Mouse (Mus musculus): Measurements from ENCODE around the gene Cct3. TPM values are rescaled to one million over a fixed set of nuclear protein-coding genes. Genes with fewer than 3 reads are reported as not detected.
A peak's percentile ranks its signal among the peaks of the same experiment; 100 is the strongest.
"Not testable (repeated sequence)": the region's sequence is repeated elsewhere in the genome, so short reads cannot be mapped to it uniquely, and the experiment has no call there.

Gene Cct3
- polyA plus RNA-seq, 1 experiment from 2014 or later, result 496 TPM

GRCm38 (mm10) chr3:88274002-88274401 is 22.9 kb upstream of the Cct3 start:
- H3K4me2 ChIP-seq, result no peak overlapping the region
- H3K27ac ChIP-seq (replicated peaks), result no peak overlapping the region
- no peaks in the 10 kb centered on the region for H3K9me3 ChIP-seq
- no peaks in the 10 kb centered on the region for H3K36me3 ChIP-seq
- no peak overlapping the region for H3K4me3 ChIP-seq
- no peaks in the 10 kb centered on the region for H3K27me3 ChIP-seq
- H3K9ac ChIP-seq, result no peak overlapping the region
- no peaks in the 10 kb centered on the region for H3K4me1 ChIP-seq (replicated peaks)
- ATAC-seq (ENCODE audit: low read depth), result no peak
- WGBS, result 96% methylated on average over 4 of the region's 4 CpGs

DNA sequence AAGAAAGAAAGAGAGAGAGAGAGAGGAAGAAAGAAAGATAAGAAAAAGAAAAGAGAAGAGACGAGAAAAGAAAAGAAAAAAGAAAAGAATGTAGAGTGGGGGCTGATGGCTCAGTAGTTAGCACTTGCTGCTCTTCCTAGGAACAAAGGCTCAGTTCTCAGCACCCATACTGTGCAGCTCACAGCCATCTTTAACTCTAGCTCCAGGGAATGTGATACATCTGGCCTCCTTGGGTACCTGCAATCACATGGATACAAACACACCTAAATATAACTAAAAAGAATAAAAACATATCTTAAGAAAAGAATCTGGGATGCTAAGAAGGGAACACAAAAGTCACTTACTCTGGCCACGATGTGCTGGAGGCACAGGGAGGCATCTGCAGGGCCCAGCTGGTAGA is 20.8 kb upstream of the Cct3 start:
- 76% methylated on average over 2 of the region's 2 CpGs for WGBS
- H3K27ac ChIP-seq (replicated peaks), result no peak overlapping the region
- H3K4me3 ChIP-seq, result no peak overlapping the region
- H3K27me3 ChIP-seq, result no peaks in the 10 kb centered on the region
- no peak for ATAC-seq (ENCODE audit: low read depth)
- no peaks in the 10 kb centered on the region for H3K4me1 ChIP-seq (replicated peaks)
- no peak overlapping the region for H3K9ac ChIP-seq
- H3K36me3 ChIP-seq, result no peaks in the 10 kb centered on the region
- H3K9me3 ChIP-seq, result no peaks in the 10 kb centered on the region
- no peak overlapping the region for H3K4me2 ChIP-seq

- Histone ChIP-seq H3K4me3 (no peak overlapping the region), H3K27me3 (no peaks in the 10 kb centered on the region), H3K4me2 (no peak overlapping the region), H3K9me3 (no peaks in the 10 kb centered on the region), H3K4me1 (replicated peaks) (no peaks in the 10 kb centered on the region), H3K9ac (no peak overlapping the region), H3K27ac (replicated peaks) (no peak overlapping the region), H3K36me3 (no peaks in the 10 kb centered on the region)
- ATAC-seq (ENCODE audit: low read depth), result no peak
- 42% methylated on average over 7 of the region's 7 CpGs for WGBS
These were observed 20.3 kb upstream of the Cct3 start for GRCm38 (mm10) chr3:88276529-88277143.

- H3K36me3 ChIP-seq, result no peaks in the 10 kb centered on the region
- no peak for ATAC-seq (ENCODE audit: low read depth)
- no peak overlapping the region for H3K9ac ChIP-seq
- no peaks in the 10 kb centered on the region for H3K27me3 ChIP-seq
- no peak overlapping the region for H3K27ac ChIP-seq (replicated peaks)
- H3K4me1 ChIP-seq (replicated peaks), result no peaks in the 10 kb centered on the region
- no peak overlapping the region for H3K4me3 ChIP-seq
- 89% methylated on average over 2 of the region's 2 CpGs for WGBS
- H3K4me2 ChIP-seq, result no peak overlapping the region
- H3K9me3 ChIP-seq, result no peaks in the 10 kb centered on the region
These were observed 16.9 kb upstream of the Cct3 start for GRCm38 (mm10) chr3:88280035-88280434.

DNA sequence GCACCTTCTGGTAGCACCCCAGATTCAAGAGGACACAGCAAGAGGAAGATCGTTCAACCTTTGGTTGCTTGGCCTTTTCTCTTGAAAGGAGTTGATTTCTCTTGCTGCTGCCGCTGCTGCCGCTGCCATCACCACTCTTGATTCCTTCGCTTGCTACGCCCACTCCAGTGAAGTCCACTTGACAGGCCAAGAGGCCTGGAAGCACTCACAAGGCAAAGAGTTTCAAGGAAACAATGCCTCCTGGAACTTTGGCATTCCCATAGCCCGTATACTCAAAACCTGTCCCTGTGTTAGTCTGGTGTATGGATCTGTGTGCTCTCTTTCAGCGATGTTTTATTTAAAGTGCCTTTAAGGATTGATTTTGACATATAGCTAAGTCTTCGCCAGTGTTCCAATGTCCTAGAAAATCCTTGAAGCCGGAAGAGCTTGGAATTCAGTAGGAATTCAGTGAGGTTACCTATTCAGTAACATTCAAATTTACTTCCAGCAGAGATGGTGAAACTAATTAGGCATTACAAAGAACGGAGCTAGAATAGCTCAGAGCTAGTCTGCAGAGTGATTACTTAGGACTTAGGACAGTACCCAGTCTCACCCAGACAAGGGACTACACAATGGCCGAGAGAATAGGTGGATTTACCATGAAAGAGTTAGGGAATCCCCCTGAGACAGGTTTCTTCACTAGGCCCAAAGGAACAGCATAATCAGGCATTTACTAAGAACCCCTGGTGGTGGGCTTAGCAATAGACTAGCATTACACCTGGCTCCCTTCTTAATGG is 15.6 kb upstream of the Cct3 start:
- H3K9me3 ChIP-seq; H3K27ac ChIP-seq (replicated peaks); H3K4me1 ChIP-seq (replicated peaks); H3K36me3 ChIP-seq; H3K9ac ChIP-seq; H3K4me2 ChIP-seq; ATAC-seq (ENCODE audit: low read depth); H3K4me3 ChIP-seq; H3K27me3 ChIP-seq: not testable (repeated sequence)
- WGBS, result 63% methylated on average over 11 of the region's 11 CpGs

DNA sequence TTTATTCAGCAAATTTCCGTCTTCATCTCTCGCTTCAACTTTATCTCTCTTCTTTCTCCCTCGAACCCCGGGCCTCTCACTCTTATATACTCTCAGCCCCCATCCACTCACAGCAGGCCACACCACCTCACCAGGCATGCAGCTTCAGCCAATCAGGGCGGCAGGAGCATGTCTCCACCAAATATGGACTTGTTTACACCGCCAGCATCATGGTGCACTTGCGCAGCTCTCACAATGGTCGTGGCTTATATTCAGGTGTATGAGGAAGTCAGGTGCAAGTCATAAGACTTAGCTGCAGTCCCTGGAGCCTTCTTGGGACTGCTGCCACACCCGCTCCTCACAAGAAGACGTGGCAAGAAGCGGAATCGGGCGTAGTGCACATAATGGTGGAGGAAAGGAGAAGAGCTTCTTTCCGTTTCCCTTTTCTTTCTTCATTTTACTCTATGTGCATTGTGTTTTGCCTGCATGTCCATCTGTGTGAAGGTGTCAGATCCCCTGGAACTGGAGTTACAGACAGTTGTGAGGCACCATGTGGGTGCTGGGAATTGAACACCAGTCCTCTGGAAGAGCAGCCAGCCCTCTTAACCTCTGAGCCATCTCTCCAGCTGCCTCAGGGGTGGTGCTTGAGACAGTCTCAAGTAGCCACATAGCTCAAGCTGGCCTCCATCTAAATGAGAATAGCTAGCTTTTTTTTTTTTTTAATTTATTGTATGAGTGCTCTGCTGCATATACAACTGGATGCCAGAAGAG is 11.9 kb upstream of the Cct3 start:
- 96% methylated on average over 14 of the region's 14 CpGs for WGBS
- not testable (repeated sequence) for H3K27ac ChIP-seq (replicated peaks); H3K4me2 ChIP-seq; H3K27me3 ChIP-seq; H3K9me3 ChIP-seq; H3K36me3 ChIP-seq; H3K4me3 ChIP-seq; H3K9ac ChIP-seq; ATAC-seq (ENCODE audit: low read depth); H3K4me1 ChIP-seq (replicated peaks)

DNA sequence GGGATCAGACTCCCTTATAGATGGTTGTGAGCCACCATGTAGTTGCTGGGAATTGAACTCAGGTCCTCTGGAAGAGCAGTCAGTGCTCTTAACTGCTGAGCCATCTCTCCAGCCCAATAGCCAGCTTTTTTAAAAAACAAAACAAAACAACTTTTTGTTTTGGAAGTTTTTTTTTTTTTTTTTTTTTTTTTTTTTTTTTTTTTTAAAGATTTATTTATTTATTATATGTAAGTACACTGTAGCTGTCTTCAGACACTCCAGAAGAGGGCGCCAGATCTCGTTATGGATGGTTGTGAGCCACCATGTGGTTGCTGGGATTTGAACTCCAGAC is 11.4 kb upstream of the Cct3 start:
- H3K27me3 ChIP-seq; ATAC-seq (ENCODE audit: low read depth); H3K4me2 ChIP-seq; H3K9me3 ChIP-seq; H3K9ac ChIP-seq; H3K4me3 ChIP-seq; H3K27ac ChIP-seq (replicated peaks); H3K36me3 ChIP-seq; H3K4me1 ChIP-seq (replicated peaks): not testable (repeated sequence)
- WGBS, result 50% methylated on average over 2 of the region's 2 CpGs

GRCm38 (mm10) chr3:88287110-88287509 is 9.8 kb upstream of the Cct3 start, which contains the start of gene Gm38392:
TSS of gene Gm38392 (minus strand) at chr3:88287210.
- no peaks in the 10 kb centered on the region for H3K27me3 ChIP-seq
- no peak for ATAC-seq (ENCODE audit: low read depth)
- no peak within 1 kb of the TSS for H3K4me2 ChIP-seq
- no peaks in the 10 kb centered on the region for H3K4me1 ChIP-seq (replicated peaks)
- H3K36me3 ChIP-seq, result no peaks in the 10 kb centered on the region
- WGBS, result 96% methylated on average over 4 of the region's 4 CpGs
- no peak within 1 kb of the TSS for H3K4me3 ChIP-seq
- H3K9me3 ChIP-seq, result no peaks in the 10 kb centered on the region
- no peak within 1 kb of the TSS for H3K9ac ChIP-seq
- H3K27ac ChIP-seq (replicated peaks), result no peak within 1 kb of the TSS

- ATAC-seq (ENCODE audit: low read depth); H3K9ac ChIP-seq; H3K4me2 ChIP-seq; H3K27me3 ChIP-seq; H3K36me3 ChIP-seq; H3K4me1 ChIP-seq (replicated peaks); H3K4me3 ChIP-seq; H3K9me3 ChIP-seq; H3K27ac ChIP-seq (replicated peaks): not testable (repeated sequence)
- 78% methylated on average over 8 of the region's 10 CpGs for WGBS
These were observed 8.7 kb upstream of the Cct3 start for GRCm38 (mm10) chr3:88288133-88288713.

DNA sequence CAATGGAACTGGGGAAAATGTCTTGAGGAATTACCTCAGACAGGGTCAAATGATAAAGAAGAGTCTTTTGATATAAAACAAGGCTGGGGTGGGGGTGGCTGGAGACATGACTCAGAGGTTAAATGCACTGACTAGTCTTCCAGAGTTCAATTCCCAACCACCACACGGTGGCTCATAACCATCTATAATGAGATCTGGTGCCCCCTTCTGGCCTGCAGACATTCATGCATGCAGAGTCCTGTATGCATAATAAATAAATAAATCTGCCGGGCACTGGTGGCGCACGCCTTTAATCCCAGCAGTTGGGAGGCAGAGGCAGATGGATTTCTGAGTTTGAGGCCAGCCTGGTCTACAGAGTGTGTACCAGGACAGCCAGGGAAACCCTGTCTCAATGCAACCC is 4.9 kb upstream of the Cct3 start:
- H3K36me3 ChIP-seq, result no peaks in the 10 kb centered on the region
- no peak overlapping the region for H3K27ac ChIP-seq (replicated peaks)
- no peak overlapping the region for H3K4me3 ChIP-seq
- WGBS, result 44% methylated on average over 4 of the region's 4 CpGs
- ATAC-seq (ENCODE audit: low read depth), result no peak
- H3K9ac ChIP-seq, result no peak overlapping the region
- H3K9me3 ChIP-seq, result no peaks in the 10 kb centered on the region
- H3K27me3 ChIP-seq, result no peaks in the 10 kb centered on the region
- H3K4me2 ChIP-seq, result no peak overlapping the region
- peaks cover 7% of the 10 kb centered on the region; the same call in 1 of the 2 replicates for H3K4me1 ChIP-seq (replicated peaks)

DNA sequence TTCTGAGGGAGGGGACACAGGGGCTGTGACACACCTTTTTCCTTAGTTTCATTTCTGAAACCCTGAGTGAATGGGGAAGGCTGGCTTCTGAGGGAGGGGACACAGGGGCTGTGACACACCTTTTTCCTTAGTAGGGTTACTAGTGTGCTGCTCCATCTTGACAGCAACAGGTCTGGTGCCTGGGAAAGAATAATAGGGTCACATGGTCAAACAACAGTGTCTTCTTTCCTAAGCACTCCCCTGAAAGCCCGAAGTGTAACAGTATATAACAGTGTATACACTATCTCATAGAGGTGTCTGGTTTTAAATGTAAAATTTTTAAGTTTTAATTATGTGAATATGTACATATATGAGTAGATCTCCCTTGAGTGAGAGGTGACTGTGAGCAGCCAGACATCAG is 1.6 kb upstream of the Cct3 start:
- Histone ChIP-seq H3K4me2 (peak overlapping the region; percentile 62; the same call in 1 of the 2 replicates), H3K4me1 (replicated peaks) (peaks cover 28% of the 10 kb centered on the region), H3K4me3 (0 out of 2 replicates have a peak overlapping the region, but pooled peaks have one; percentile 89), H3K36me3 (peaks cover 11% of the 10 kb centered on the region)
- H3K27me3 ChIP-seq; H3K27ac ChIP-seq (replicated peaks); ATAC-seq (ENCODE audit: low read depth); H3K9me3 ChIP-seq; H3K9ac ChIP-seq: not testable (repeated sequence)
- WGBS, result 74% methylated on average over 1 of the region's 1 CpGs

DNA sequence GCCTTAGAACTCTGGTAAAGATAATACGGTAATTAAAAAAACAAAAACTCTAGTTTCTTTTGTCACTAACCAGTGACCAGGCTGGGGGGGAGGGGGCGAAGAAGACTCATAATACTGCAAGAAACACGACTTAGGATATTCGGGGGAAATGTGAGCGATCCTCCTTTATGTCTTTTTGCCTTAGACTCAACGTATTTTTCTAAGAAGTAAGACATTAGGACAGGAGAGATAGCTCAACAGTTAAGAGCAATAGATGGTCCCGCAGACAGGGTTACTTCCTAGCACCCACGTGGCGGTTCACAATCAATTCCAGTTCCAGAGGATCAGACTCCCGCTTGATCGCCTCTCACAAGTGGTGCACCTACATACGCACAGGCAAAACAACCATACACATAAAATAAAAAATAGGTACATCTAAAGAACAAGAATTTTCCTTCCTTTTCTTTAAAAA is 781 bp upstream of the Cct3 start:
- peaks cover 20% of the 10 kb centered on the region for H3K36me3 ChIP-seq
- H3K4me1 ChIP-seq (replicated peaks), result peaks cover 28% of the 10 kb centered on the region
- H3K4me2 ChIP-seq, result peak overlapping the region; percentile 62
- peak overlapping the region; percentile 83 for H3K27ac ChIP-seq (replicated peaks)
- ATAC-seq (ENCODE audit: low read depth), result peak; percentile 45
- H3K9ac ChIP-seq, result peak overlapping the region; percentile 61
- H3K27me3 ChIP-seq, result no peaks in the 10 kb centered on the region
- 2% methylated on average over 12 of the region's 12 CpGs for WGBS
- H3K4me3 ChIP-seq, result peak overlapping the region; percentile 89
- no peaks in the 10 kb centered on the region for H3K9me3 ChIP-seq
